Mouse (Mus musculus) olfactory bulb, adult 2 months (tissue): Measurements from ENCODE around the gene Dip2c.

Source experiments
- CTCF ChIP-seq: fragments of 200-500 bp; IDR thresholded peaks from 2 replicates; pipeline ENCODE4 v1.5.1; 2012; ENCODE audit warnings: low read depth, mild to moderate bottlenecking, low read length, moderate library complexity; ENCODE audit not compliant: insufficient read depth
- POLR2A ChIP-seq: fragments of 200-500 bp; IDR thresholded peaks from 2 replicates; pipeline ENCODE4 v1.6.1; 2012; ENCODE audit warnings: mild to moderate bottlenecking, low read depth, low read length, moderate library complexity; ENCODE audit not compliant: insufficient read depth

- TF ChIP-seq POLR2A, result no peak
- no peak for TF ChIP-seq CTCF
Measured at GRCm38 (mm10) chr13:9667954-9668496, 391.7 kb downstream of the Dip2c start.
